Mouse (Mus musculus): ENCODE data around the gene Olfr78.

Gene Olfr78

DNA sequence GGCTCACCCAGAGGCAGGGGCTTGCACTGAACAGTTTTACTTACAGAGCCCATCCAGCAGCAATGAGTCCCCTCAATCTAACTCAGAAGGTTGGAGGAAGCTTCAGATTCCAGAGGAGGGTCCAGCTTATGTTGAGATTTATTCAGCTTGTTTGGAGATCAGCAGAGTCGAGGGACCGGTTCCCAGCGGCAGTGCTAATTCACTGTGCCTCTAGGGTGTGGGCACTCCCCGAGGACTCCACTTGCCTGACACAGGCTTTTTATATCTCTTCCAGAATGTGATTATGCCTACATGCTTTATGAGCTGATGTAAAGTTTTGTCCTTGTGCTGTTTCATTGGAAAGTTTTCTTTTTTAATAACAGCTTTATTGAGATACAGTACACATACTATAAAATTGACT is at the start of gene Olfr78, which contains the start of gene Olfr560:
Olfr78 (minus strand) TSS at position 206 of the 400 bp plus-strand sequence.
Olfr560 (minus strand) TSS at position 101 of the 400 bp plus-strand sequence.
- 59% methylated on average over 4 of the region's 4 CpGs for WGBS

DNA sequence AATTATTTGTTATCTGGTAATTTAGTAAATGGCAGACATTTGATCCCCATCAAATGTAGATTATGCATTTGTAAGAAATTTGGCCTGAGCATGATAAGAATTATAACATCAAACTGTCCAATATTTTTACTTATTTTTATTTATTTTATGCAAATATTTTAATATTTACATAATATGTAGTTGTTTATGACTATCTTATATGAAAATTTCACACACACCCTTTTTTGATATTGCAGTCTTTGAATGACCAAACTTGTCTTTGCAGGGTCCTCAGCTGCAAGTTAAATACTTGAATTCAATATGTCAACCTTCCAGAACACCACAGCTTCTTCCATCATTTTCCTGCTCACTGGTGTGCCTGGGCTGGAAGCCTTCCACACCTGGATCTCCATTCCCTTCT is 43.9 kb upstream of the Olfr78 start, which contains the start of gene Olfr564:
Olfr564 (plus strand) TSS at position 301 of the 400 bp plus-strand sequence.

DNA sequence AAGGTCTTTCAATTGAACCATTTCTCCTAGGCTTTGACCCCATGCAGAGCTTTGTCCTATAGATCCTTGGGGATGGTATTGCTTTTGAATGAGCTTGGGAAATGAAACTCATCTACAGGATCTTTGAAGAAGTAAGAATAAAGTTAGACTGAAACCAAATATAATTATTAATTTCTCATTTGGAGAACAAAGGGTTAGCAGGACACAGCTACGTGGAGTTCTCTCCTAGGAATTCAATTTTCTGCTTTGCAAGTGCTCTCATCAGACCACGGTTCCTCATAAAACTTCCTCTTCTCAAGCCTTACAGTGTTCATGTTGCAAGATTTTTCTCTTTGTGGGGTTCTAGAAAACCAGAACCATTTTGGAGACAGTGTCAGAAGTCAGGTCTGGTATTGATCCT is 11.7 kb upstream of the Olfr78 start, which contains the start of gene Olfr561:
Olfr561 (plus strand) TSS at position 301 of the 400 bp plus-strand sequence.
- 75% methylated on average over 2 of the region's 2 CpGs for WGBS

DNA sequence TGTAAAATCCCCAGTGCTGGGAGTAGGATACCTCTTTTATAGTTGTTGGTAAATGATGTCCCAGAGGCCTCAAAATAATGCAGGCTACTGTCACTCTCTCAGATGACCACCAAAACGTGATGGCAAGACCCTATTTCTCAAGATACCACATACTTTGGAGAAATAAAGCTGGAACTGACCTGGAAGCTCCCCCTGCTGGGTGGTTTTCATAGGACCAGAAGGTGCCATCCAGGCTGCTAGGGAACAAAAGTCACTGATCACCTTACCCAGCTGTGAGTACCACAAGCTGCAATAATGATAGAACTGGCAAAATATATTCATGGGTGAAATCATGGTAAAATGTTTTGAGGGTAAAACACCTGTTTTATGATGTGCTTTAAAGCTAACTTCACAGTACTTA is 7.2 kb downstream of the Olfr78 start:
- WGBS = 21% methylated on average over 1 of the region's 1 CpGs

DNA sequence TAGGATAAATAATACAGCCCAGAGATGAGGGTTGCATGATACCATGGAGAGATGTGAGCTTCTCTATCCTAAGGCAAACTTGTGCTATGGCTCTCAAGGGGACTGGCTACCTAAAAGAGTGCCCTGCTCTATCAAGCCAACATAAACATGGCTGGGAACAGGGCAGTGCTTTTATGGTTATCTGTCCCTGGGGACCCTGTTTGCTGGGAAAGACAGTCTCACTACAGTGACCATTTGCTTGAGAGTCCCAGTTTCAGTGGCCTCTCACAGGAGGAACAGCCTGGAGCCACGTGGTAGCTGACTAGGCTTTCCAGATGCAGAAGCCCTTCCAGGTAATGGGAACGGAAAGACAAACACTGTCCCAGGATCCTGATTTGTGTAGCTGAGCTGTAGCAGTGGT is 21.6 kb downstream of the Olfr78 start:
- WGBS = 69% methylated on average over 2 of the region's 2 CpGs

DNA sequence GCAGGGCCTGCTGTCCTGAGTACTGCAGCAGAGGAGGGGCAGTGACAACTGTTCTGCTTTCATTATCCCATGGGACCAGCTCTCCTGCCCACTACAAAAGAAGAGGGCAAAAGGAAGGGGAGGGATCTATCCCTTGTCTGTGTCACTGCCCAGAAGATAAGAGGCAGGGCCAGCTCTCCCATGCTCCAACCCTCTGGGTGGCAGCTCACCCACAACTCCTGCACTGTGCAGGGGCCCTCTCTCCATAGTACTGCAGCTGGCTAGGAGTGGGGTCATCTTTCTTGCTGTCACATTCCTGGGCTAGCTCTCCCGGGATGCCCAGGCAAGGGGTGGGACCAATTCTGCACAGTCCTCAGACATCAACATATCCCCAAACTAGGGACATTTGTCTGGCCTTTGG is 25.5 kb downstream of the Olfr78 start:
- 72% methylated on average over 1 of the region's 1 CpGs for WGBS

DNA sequence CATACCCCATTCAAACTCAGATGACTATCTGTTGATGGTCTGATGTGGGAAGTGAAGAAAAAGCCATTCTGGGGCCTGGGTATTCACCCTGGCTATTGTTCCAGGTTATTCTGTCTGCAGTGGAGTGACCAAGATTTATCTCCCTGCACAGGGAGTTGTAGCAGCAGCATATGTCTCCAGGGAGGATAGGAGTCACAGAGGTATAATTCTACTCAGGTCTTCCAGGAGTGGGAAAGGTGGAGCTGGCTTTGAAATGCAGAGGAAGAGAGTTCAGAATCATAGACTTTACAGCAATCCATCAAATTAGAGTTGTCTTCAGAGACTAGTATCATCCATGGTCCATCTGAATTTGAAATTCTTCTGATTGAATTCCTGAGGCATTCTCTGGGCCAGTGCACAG is 31.9 kb downstream of the Olfr78 start, which contains the start of gene Olfr559:
Olfr559 (minus strand) TSS at position 101 of the 400 bp plus-strand sequence.

DNA sequence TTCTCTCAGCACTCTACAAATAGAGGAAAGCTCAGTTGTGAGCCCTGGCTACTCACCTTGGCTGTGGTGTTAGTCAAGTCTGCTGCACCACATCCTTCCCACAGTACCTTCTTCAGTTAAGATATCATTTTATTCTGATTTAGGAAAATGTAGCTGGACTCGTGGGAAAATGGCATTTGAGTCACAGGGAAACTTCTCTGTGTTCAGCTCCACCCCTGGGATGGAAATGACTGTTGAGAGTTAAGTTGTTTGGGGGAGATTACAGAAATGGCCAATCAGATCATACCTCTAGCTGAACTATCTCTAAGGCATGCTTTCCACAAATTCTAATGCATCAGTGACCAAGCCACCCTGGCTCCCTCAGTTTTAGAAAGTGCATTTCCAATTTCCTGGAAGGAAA is 40.3 kb downstream of the Olfr78 start, which contains the start of gene Olfr33:
Olfr33 (minus strand) TSS at position 101 of the 400 bp plus-strand sequence.
- 35% methylated on average over 1 of the region's 1 CpGs for WGBS

DNA sequence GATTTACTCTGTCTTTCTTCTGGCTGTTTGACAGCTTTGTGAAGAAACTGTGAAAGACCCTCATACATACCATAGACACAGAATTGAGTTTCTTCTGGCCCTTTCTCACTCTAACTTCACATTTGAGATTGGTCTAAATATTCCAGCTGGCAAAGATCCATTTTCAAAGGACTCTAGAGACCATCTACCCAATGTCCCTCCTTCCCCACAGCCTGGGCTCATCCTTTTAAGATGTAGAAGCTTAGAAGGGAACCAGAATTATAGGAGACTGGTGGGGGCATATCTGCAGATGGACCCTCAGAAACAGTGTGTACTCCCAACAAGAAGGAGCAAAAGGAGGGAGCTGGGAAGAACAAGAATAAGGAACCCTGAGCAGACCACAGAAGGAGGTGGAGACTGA is 57.4 kb downstream of the Olfr78 start, which contains the start of gene Olfr558:
Olfr558 (plus strand) TSS at position 301 of the 400 bp plus-strand sequence.

DNA sequence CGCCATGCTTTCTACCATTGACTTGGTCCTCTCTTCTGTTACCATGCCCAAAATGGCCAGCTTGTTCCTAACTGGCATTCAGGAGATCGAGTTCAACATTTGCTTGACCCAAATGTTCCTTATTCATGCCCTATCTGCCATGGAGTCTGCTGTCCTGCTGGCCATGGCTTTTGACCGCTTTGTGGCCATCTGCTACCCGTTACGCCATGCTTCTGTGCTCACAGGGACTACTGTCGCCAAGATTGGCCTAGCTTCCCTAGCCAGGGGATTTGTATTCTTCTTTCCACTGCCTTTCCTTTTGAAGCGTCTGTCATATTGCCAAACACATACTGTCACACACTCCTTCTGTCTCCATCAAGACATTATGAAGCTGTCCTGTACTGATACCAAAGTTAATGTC is 60.8 kb downstream of the Olfr78 start:
- WGBS = 88% methylated on average over 7 of the region's 7 CpGs

DNA sequence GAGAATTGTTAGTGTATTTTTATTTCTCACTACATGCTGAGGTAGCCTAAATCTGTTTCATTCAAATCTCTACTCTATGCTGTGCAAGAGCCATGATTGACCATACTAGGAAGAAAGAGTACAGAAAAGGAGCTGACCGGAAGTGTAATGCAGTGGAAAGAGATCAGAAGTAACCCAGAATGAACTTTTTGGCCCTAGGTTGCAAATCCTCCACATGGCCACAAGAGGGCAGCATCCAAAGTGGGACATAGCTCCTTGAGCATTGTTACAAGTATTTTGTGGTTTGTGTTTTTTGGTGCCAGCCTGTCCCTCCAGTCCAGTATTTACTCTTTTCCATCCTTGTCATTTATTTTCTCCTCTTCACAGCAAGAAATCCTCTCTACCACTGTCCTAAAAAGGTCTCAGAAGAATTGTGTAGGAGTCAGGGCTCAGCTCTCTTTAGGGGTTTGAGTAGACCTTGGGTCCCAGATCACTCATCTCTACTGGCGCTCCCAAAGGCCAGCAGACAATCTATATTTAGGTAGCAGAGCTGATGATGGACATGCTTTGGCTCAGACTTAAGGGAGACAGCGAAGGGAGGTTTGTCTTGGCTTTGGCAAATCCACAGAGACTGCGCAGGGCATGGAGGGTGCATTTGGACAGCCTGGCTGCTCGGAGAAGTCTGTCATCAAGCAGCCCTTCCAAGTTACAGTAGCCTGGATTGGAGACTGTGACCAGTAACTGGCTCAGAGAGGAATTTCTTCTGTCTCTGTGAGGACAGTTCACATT is 63.7 kb downstream of the Olfr78 start, which contains the start of gene Olfr557:
Olfr557 (plus strand) TSS at position 553 of the 768 bp plus-strand sequence.
- 81% methylated on average over 5 of the region's 5 CpGs for WGBS

All from cerebral cortex, adult 2 months (tissue).